Mouse (Mus musculus) spleen, adult 2 months (tissue): ENCODE data around the gene Nup37.

Experiments used
- CTCF ChIP-seq: fragments of 200-500 bp; IDR thresholded peaks from 2 replicates; pipeline ENCODE4 v1.5.1; 2011; ENCODE audit warnings: mild to moderate bottlenecking, inconsistent platforms; ENCODE audit not compliant: insufficient read depth, insufficient read length, insufficient replicate concordance; ENCODE audit errors: extremely low read depth
- POLR2A ChIP-seq: fragments of 200-500 bp; IDR thresholded peaks from 2 replicates; pipeline ENCODE4 v1.6.1; 2011; ENCODE audit warnings: low read depth, low read length, inconsistent platforms

DNA sequence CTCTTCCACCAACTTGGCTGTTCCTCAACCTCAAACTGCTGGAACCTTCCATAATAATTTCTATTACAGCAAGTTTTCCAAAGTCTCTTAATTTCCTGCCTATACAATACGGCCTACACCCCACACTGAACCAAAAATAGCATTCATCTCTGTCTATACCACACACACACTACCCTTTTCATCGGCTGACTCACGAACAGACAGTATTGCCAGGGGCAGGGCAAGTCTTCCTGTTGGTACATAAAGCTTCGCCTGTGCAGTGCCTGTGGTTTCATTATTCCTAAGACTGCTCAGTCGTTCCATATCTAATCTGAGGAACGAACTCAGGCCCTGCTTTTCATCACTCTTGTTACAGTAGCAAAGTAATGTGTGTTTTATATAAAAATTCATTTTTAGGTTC, 4.9 kb downstream of the Nup37 start:
- no peak for TF ChIP-seq POLR2A
- TF ChIP-seq CTCF, result no peak
